Mouse (Mus musculus) adrenal gland, postnatal 0 days (tissue): ENCODE data around the gene Olfr250. TPM values are rescaled to one million over a fixed set of nuclear protein-coding genes. Genes with fewer than 3 reads are reported as not detected.

Source experiments
- polyA plus RNA-seq: library from polyadenylated mRNA; unstranded; fragments of >200 nt; fragmentation: Nextera tagmentation; extraction: Ambion mirVana; gene quantifications from 2 replicates; pipeline ENCODE4 v1.2.1, GENCODE M21; 2015

Gene Olfr250
- polyA plus RNA-seq: not detected in 2 replicates

GRCm38 (mm10) chr9:38366596-38366995, at the start of gene Olfr250:
TSS of gene Olfr250 (plus strand) at chr9:38366896.

GRCm38 (mm10) chr9:38328760-38329159, 37.9 kb upstream of the Olfr250 start, which contains the start of gene Olfr25:
TSS of gene Olfr25 (plus strand) at chr9:38329060.

GRCm38 (mm10) chr9:38348111-38348510, 18.6 kb upstream of the Olfr250 start, which contains the start of gene Olfr898:
TSS of gene Olfr898 (plus strand) at chr9:38348411.

GRCm38 (mm10) chr9:38376786-38377185, 10.1 kb downstream of the Olfr250 start, which contains the start of gene Olfr251:
TSS of gene Olfr251 (plus strand) at chr9:38377086.

GRCm38 (mm10) chr9:38401398-38401797, 34.7 kb downstream of the Olfr250 start, which contains the start of gene Olfr147:
TSS of gene Olfr147 (plus strand) at chr9:38401698.

Other genes starting within 250 kb of the Olfr250 start
- not detected in 2 replicates for gene Olfr890, start 224.4 kb upstream of the Olfr250 start, polyA plus RNA-seq
- not detected in 2 replicates for gene Olfr891, start 186.1 kb upstream of the Olfr250 start, polyA plus RNA-seq
- not detected in 2 replicates for gene Olfr893, start 158.5 kb upstream of the Olfr250 start, polyA plus RNA-seq
- not detected in 2 replicates for gene Olfr894, start 148.8 kb upstream of the Olfr250 start, polyA plus RNA-seq
- gene Olfr143, start 114.1 kb upstream of the Olfr250 start, polyA plus RNA-seq: not detected in 2 replicates
- not detected in 2 replicates for gene Olfr895, start 99.0 kb upstream of the Olfr250 start, polyA plus RNA-seq
- not detected in 2 replicates for gene Olfr896-ps1, start 75.8 kb upstream of the Olfr250 start, polyA plus RNA-seq
- gene Olfr25, start 37.8 kb upstream of the Olfr250 start, polyA plus RNA-seq: not detected in 2 replicates
- gene Olfr898, start 18.5 kb upstream of the Olfr250 start, polyA plus RNA-seq: not detected in 2 replicates
- gene Olfr251, start 10.2 kb downstream of the Olfr250 start, polyA plus RNA-seq: not detected in 2 replicates
- gene Olfr147, start 34.8 kb downstream of the Olfr250 start, polyA plus RNA-seq: not detected in 2 replicates
- not detected in 2 replicates for gene Olfr901, start 62.6 kb downstream of the Olfr250 start, polyA plus RNA-seq
- not detected in 2 replicates for gene Olfr902, start 80.8 kb downstream of the Olfr250 start, polyA plus RNA-seq
- gene Olfr904, start 96.2 kb downstream of the Olfr250 start, polyA plus RNA-seq: not detected in 2 replicates
- gene Olfr905, start 104.2 kb downstream of the Olfr250 start, polyA plus RNA-seq: not detected in 2 replicates
- not detected in 2 replicates for gene Olfr906, start 120.2 kb downstream of the Olfr250 start, polyA plus RNA-seq
- not detected in 2 replicates for gene Olfr907, start 128.9 kb downstream of the Olfr250 start, polyA plus RNA-seq
- gene Olfr911-ps1, start 154.7 kb downstream of the Olfr250 start, polyA plus RNA-seq: not detected in 2 replicates
- not detected in 2 replicates for gene Olfr910, start 171.0 kb downstream of the Olfr250 start, polyA plus RNA-seq
- gene Olfr912, start 213.3 kb downstream of the Olfr250 start, polyA plus RNA-seq: not detected in 2 replicates
- gene Olfr913, start 225.9 kb downstream of the Olfr250 start, polyA plus RNA-seq: not detected in 2 replicates
- not detected in 2 replicates for gene Olfr914, start 238.2 kb downstream of the Olfr250 start, polyA plus RNA-seq